Mouse (Mus musculus): ENCODE results near the gene Pten. TPM values are rescaled to one million over a fixed set of nuclear protein-coding genes. Genes with fewer than 3 reads are reported as not detected.

Gene Pten
- 21.3 and 23.1 TPM in 2 replicates for polyA plus RNA-seq (2014; fragmentation: Nextera tagmentation; extraction: Ambion mirVana)

GRCm38 (mm10) chr19:32756900-32757725 lies at the start of gene Pten:
Gene Pten, plus strand, starts transcription at chr19:32757497.
- Histone ChIP-seq H3K4me1 (ENCODE audit: control insufficient read depth, insufficient read depth, low read length) (peaks cover 6% of the 10 kb centered on the region; the same call in 1 of the 2 replicates), H3K27me3 (ENCODE audit: control insufficient read depth, insufficient read depth, low read length) (no peaks in the 10 kb centered on the region), H3K36me3 (ENCODE audit: control insufficient read depth, insufficient read depth, low read length) (no peaks in the 10 kb centered on the region), H3K9ac (replicated peaks; ENCODE audit: low read depth, low read length) (peak within 1 kb of the TSS; percentile 98), H3K4me2 (replicated peaks; ENCODE audit: low read depth, low read length) (peak within 1 kb of the TSS; percentile 95), H3K27ac (ENCODE audit: low read length) (peak within 1 kb of the TSS; percentile 99), H3K9me3 (ENCODE audit: control insufficient read depth, low read depth, low read length) (no peaks in the 10 kb centered on the region), H3K4me3 (ENCODE audit: low read depth, low read length) (peak within 1 kb of the TSS; percentile 99)
- WGBS: under 1% methylated on average over 68 of the region's 77 CpGs
- peak; percentile 91 for ATAC-seq (ENCODE audit: insufficient number of reproducible peaks, insufficient read depth, low FRiP score, low read depth)

GRCm38 (mm10) chr19:32708996-32709395 lies 48.3 kb upstream of the Pten start:
- peaks cover 5% of the 10 kb centered on the region; the same call in 1 of the 2 replicates for H3K4me1 ChIP-seq (ENCODE audit: control insufficient read depth, insufficient read depth, low read length)
- H3K4me3 ChIP-seq (ENCODE audit: low read depth, low read length): no peak overlapping the region
- H3K9ac ChIP-seq (replicated peaks; ENCODE audit: low read depth, low read length): no peak overlapping the region
- 90% methylated on average over 5 of the region's 5 CpGs for WGBS
- H3K36me3 ChIP-seq (ENCODE audit: control insufficient read depth, insufficient read depth, low read length): peaks cover 12% of the 10 kb centered on the region
- no peak overlapping the region for H3K4me2 ChIP-seq (replicated peaks; ENCODE audit: low read depth, low read length)
- H3K27me3 ChIP-seq (ENCODE audit: control insufficient read depth, insufficient read depth, low read length): no peaks in the 10 kb centered on the region
- H3K27ac ChIP-seq (ENCODE audit: low read length): no peak overlapping the region
- ATAC-seq (ENCODE audit: insufficient number of reproducible peaks, insufficient read depth, low FRiP score, low read depth): no peak
- no peaks in the 10 kb centered on the region for H3K9me3 ChIP-seq (ENCODE audit: control insufficient read depth, low read depth, low read length)

- no peak overlapping the region for H3K27ac ChIP-seq (ENCODE audit: low read length)
- 64% methylated on average over 3 of the region's 3 CpGs for WGBS
- no peaks in the 10 kb centered on the region for H3K27me3 ChIP-seq (ENCODE audit: control insufficient read depth, insufficient read depth, low read length)
- no peak overlapping the region for H3K4me3 ChIP-seq (ENCODE audit: low read depth, low read length)
- ATAC-seq (ENCODE audit: insufficient number of reproducible peaks, insufficient read depth, low FRiP score, low read depth): no peak
- H3K4me2 ChIP-seq (replicated peaks; ENCODE audit: low read depth, low read length): no peak overlapping the region
- H3K9me3 ChIP-seq (ENCODE audit: control insufficient read depth, low read depth, low read length): no peaks in the 10 kb centered on the region
- peaks cover 5% of the 10 kb centered on the region; the same call in 1 of the 2 replicates for H3K4me1 ChIP-seq (ENCODE audit: control insufficient read depth, insufficient read depth, low read length)
- peaks cover 1% of the 10 kb centered on the region; the same call in 1 of the 2 replicates for H3K36me3 ChIP-seq (ENCODE audit: control insufficient read depth, insufficient read depth, low read length)
- no peak overlapping the region for H3K9ac ChIP-seq (replicated peaks; ENCODE audit: low read depth, low read length)
Observed at GRCm38 (mm10) chr19:32710288-32710687, 47.0 kb upstream of the Pten start.

GRCm38 (mm10) chr19:32711761-32712541 lies 45.3 kb upstream of the Pten start:
- peak; percentile 96 for ATAC-seq (ENCODE audit: insufficient number of reproducible peaks, insufficient read depth, low FRiP score, low read depth)
- Histone ChIP-seq H3K36me3 (ENCODE audit: control insufficient read depth, insufficient read depth, low read length) (no peaks in the 10 kb centered on the region), H3K9me3 (ENCODE audit: control insufficient read depth, low read depth, low read length) (no peaks in the 10 kb centered on the region), H3K4me2 (replicated peaks; ENCODE audit: low read depth, low read length) (peak overlapping the region; percentile 81), H3K4me3 (ENCODE audit: low read depth, low read length) (peak overlapping the region; percentile 83), H3K27me3 (ENCODE audit: control insufficient read depth, insufficient read depth, low read length) (no peaks in the 10 kb centered on the region), H3K9ac (replicated peaks; ENCODE audit: low read depth, low read length) (peak overlapping the region; percentile 93), H3K4me1 (ENCODE audit: control insufficient read depth, insufficient read depth, low read length) (peaks cover 5% of the 10 kb centered on the region; the same call in 1 of the 2 replicates), H3K27ac (ENCODE audit: low read length) (peak overlapping the region; percentile 73)
- WGBS: under 1% methylated on average over 62 of the region's 63 CpGs

GRCm38 (mm10) chr19:32712588-32713042 lies 44.7 kb upstream of the Pten start:
- H3K36me3 ChIP-seq (ENCODE audit: control insufficient read depth, insufficient read depth, low read length): no peaks in the 10 kb centered on the region
- H3K9me3 ChIP-seq (ENCODE audit: control insufficient read depth, low read depth, low read length): no peaks in the 10 kb centered on the region

GRCm38 (mm10) chr19:32713471-32713870 lies 43.8 kb upstream of the Pten start:
- Histone ChIP-seq H3K27me3 (ENCODE audit: control insufficient read depth, insufficient read depth, low read length) (no peaks in the 10 kb centered on the region), H3K36me3 (ENCODE audit: control insufficient read depth, insufficient read depth, low read length) (no peaks in the 10 kb centered on the region), H3K9ac (replicated peaks; ENCODE audit: low read depth, low read length) (no peak overlapping the region), H3K27ac (ENCODE audit: low read length) (no peak overlapping the region), H3K4me3 (ENCODE audit: low read depth, low read length) (no peak overlapping the region), H3K9me3 (ENCODE audit: control insufficient read depth, low read depth, low read length) (no peaks in the 10 kb centered on the region), H3K4me2 (replicated peaks; ENCODE audit: low read depth, low read length) (no peak overlapping the region), H3K4me1 (ENCODE audit: control insufficient read depth, insufficient read depth, low read length) (peaks cover 5% of the 10 kb centered on the region; the same call in 1 of the 2 replicates)
- ATAC-seq (ENCODE audit: insufficient number of reproducible peaks, insufficient read depth, low FRiP score, low read depth): no peak
- 85% methylated on average over 3 of the region's 3 CpGs for WGBS

More at GRCm38 (mm10) chr19:32712588-32713042, 44.7 kb upstream of the Pten start:
- Histone ChIP-seq H3K27me3 (ENCODE audit: control insufficient read depth, insufficient read depth, low read length) (no peaks in the 10 kb centered on the region), H3K4me3 (ENCODE audit: low read depth, low read length) (peak overlapping the region; percentile 83), H3K4me1 (ENCODE audit: control insufficient read depth, insufficient read depth, low read length) (peaks cover 5% of the 10 kb centered on the region; the same call in 1 of the 2 replicates), H3K4me2 (replicated peaks; ENCODE audit: low read depth, low read length) (peak overlapping the region; percentile 81), H3K27ac (ENCODE audit: low read length) (peak overlapping the region; percentile 58; the same call in 1 of the 2 replicates), H3K9ac (replicated peaks; ENCODE audit: low read depth, low read length) (peak overlapping the region; percentile 93)
- peak; percentile 80 for ATAC-seq (ENCODE audit: insufficient number of reproducible peaks, insufficient read depth, low FRiP score, low read depth)
- under 1% methylated on average over 11 of the region's 11 CpGs for WGBS

- H3K27me3 ChIP-seq (ENCODE audit: control insufficient read depth, insufficient read depth, low read length): no peaks in the 10 kb centered on the region
- no peak overlapping the region for H3K27ac ChIP-seq (ENCODE audit: low read length)
- ATAC-seq (ENCODE audit: insufficient number of reproducible peaks, insufficient read depth, low FRiP score, low read depth): no peak
- H3K36me3 ChIP-seq (ENCODE audit: control insufficient read depth, insufficient read depth, low read length): no peaks in the 10 kb centered on the region
- WGBS: 2% methylated on average over 3 of the region's 3 CpGs
- H3K4me3 ChIP-seq (ENCODE audit: low read depth, low read length): no peak overlapping the region
- H3K4me1 ChIP-seq (ENCODE audit: control insufficient read depth, insufficient read depth, low read length): peaks cover 5% of the 10 kb centered on the region; the same call in 1 of the 2 replicates
- H3K9ac ChIP-seq (replicated peaks; ENCODE audit: low read depth, low read length): no peak overlapping the region
- H3K4me2 ChIP-seq (replicated peaks; ENCODE audit: low read depth, low read length): no peak overlapping the region
- no peaks in the 10 kb centered on the region for H3K9me3 ChIP-seq (ENCODE audit: control insufficient read depth, low read depth, low read length)
Observed at GRCm38 (mm10) chr19:32715201-32715600, 42.1 kb upstream of the Pten start.

- Histone ChIP-seq H3K4me3 (ENCODE audit: low read depth, low read length) (no peak overlapping the region), H3K9ac (replicated peaks; ENCODE audit: low read depth, low read length) (no peak overlapping the region), H3K36me3 (ENCODE audit: control insufficient read depth, insufficient read depth, low read length) (no peaks in the 10 kb centered on the region), H3K27ac (ENCODE audit: low read length) (no peak overlapping the region), H3K4me2 (replicated peaks; ENCODE audit: low read depth, low read length) (no peak overlapping the region), H3K27me3 (ENCODE audit: control insufficient read depth, insufficient read depth, low read length) (no peaks in the 10 kb centered on the region), H3K9me3 (ENCODE audit: control insufficient read depth, low read depth, low read length) (no peaks in the 10 kb centered on the region), H3K4me1 (ENCODE audit: control insufficient read depth, insufficient read depth, low read length) (peaks cover 5% of the 10 kb centered on the region; the same call in 1 of the 2 replicates)
- no peak for ATAC-seq (ENCODE audit: insufficient number of reproducible peaks, insufficient read depth, low FRiP score, low read depth)
Observed at GRCm38 (mm10) chr19:32715681-32716080, 41.6 kb upstream of the Pten start.

All from stomach, embryonic 14.5 days (tissue).